Mouse (Mus musculus): ENCODE measurements around the gene Mycbp2. TPM values are rescaled to one million over a fixed set of nuclear protein-coding genes. Genes with fewer than 3 reads are reported as not detected.

Mycbp2 gene
- total RNA-seq, 1 experiment: 16.2 TPM

- TF ChIP-seq HCFC1 (IDR thresholded peaks at IDR 0.05; ENCODE audit: borderline replicate concordance, insufficient read depth, low read length): no peak
- TF ChIP-seq ZNF384 (IDR thresholded peaks at IDR 0.05; ENCODE audit: low read depth, low read length): no peak
- no peak for TF ChIP-seq CHD2 (IDR thresholded peaks at IDR 0.05; ENCODE audit: low read depth, low read length)
- TF ChIP-seq MAFK (IDR thresholded peaks at IDR 0.05; ENCODE audit: insufficient read depth, low read depth, low read length): no peak
- no peak for TF ChIP-seq ZC3H11A (IDR thresholded peaks at IDR 0.05; ENCODE audit: borderline replicate concordance, low read depth, low read length)
- DNase-seq (ENCODE audit: low read depth, low spot score): no peak
- Histone ChIP-seq H3K36me3 (ENCODE audit: control insufficient read depth, insufficient read depth, low read length, poor library complexity, severe bottlenecking) (no peaks in the 10 kb centered on the region), H3K9me3 (ENCODE audit: control insufficient read depth, insufficient read depth, low read depth, low read length) (no peaks in the 10 kb centered on the region), H3K9ac (ENCODE audit: insufficient read depth, low read depth, low read length, poor library complexity, severe bottlenecking) (no peak overlapping the region), H3K27ac (ENCODE audit: insufficient read depth, low read depth, low read length, poor library complexity, severe bottlenecking) (no peak overlapping the region), H3K4me1 (ENCODE audit: control insufficient read depth in 2 of 2, insufficient read depth in 2 of 2, low read length in 2 of 2, poor library complexity in 1 of 2) (peaks cover 0 to 2% of the 10 kb centered on the region in 2 experiments; a peak in 1 of 4 replicates), H3K4me3 (ENCODE audit: insufficient read depth in 1 of 2, low read depth in 1 of 2, low read length in 2 of 2, poor library complexity in 1 of 2, severe bottlenecking in 1 of 2) (no peak overlapping the region)
- in situ Hi-C loops (cut with MboI; ENCODE audit: low sequenced_read_pairs in 2 of 2, unreplicated experiment in 2 of 2): no loop called here
Observed at GRCm38 (mm10) chr14:103343791-103344190, 2.8 kb downstream of the Mycbp2 start.

GRCm38 (mm10) chr14:103341385-103342294, 5.0 kb downstream of the Mycbp2 start:
- Histone ChIP-seq H3K27ac (ENCODE audit: insufficient read depth, low read depth, low read length, poor library complexity, severe bottlenecking) (no peak overlapping the region), H3K4me1 (ENCODE audit: control insufficient read depth in 2 of 2, insufficient read depth in 2 of 2, low read length in 2 of 2, poor library complexity in 1 of 2) (peaks cover 0 to 2% of the 10 kb centered on the region in 2 experiments; a peak in 1 of 4 replicates), H3K36me3 (ENCODE audit: control insufficient read depth, insufficient read depth, low read length, poor library complexity, severe bottlenecking) (no peaks in the 10 kb centered on the region), H3K9ac (ENCODE audit: insufficient read depth, low read depth, low read length, poor library complexity, severe bottlenecking) (no peak overlapping the region), H3K9me3 (ENCODE audit: control insufficient read depth, insufficient read depth, low read depth, low read length) (no peaks in the 10 kb centered on the region), H3K4me3 (ENCODE audit: insufficient read depth in 1 of 2, low read depth in 1 of 2, low read length in 2 of 2, poor library complexity in 1 of 2, severe bottlenecking in 1 of 2) (no peak overlapping the region)
- TF ChIP-seq ZNF384 (IDR thresholded peaks at IDR 0.05; ENCODE audit: low read depth, low read length) (no peak), CHD2 (IDR thresholded peaks at IDR 0.05; ENCODE audit: low read depth, low read length) (no peak), HCFC1 (IDR thresholded peaks at IDR 0.05; ENCODE audit: borderline replicate concordance, insufficient read depth, low read length) (no peak), MAFK (IDR thresholded peaks at IDR 0.05; ENCODE audit: insufficient read depth, low read depth, low read length) (no peak), ZC3H11A (IDR thresholded peaks at IDR 0.05; ENCODE audit: borderline replicate concordance, low read depth, low read length) (no peak)
- DNase-seq (ENCODE audit: low read depth, low spot score): no peak
- in situ Hi-C loops (cut with MboI; ENCODE audit: low sequenced_read_pairs in 2 of 2, unreplicated experiment in 2 of 2): no loop called here

- in situ Hi-C loops (cut with MboI; ENCODE audit: low sequenced_read_pairs in 2 of 2, unreplicated experiment in 2 of 2): no loop called here
- TF ChIP-seq ZNF384 (IDR thresholded peaks at IDR 0.05; ENCODE audit: low read depth, low read length) (no peak), MAFK (IDR thresholded peaks at IDR 0.05; ENCODE audit: insufficient read depth, low read depth, low read length) (no peak), HCFC1 (IDR thresholded peaks at IDR 0.05; ENCODE audit: borderline replicate concordance, insufficient read depth, low read length) (no peak), CHD2 (IDR thresholded peaks at IDR 0.05; ENCODE audit: low read depth, low read length) (no peak), ZC3H11A (IDR thresholded peaks at IDR 0.05; ENCODE audit: borderline replicate concordance, low read depth, low read length) (no peak)
- H3K36me3 ChIP-seq (ENCODE audit: control insufficient read depth, insufficient read depth, low read length, poor library complexity, severe bottlenecking): peaks cover 7% of the 10 kb centered on the region; the same call in 1 of the 2 replicates
- no peaks in the 10 kb centered on the region for H3K4me1 ChIP-seq (ENCODE audit: control insufficient read depth in 2 of 2, insufficient read depth in 2 of 2, low read length in 2 of 2, poor library complexity in 1 of 2)
- H3K4me3 ChIP-seq (ENCODE audit: insufficient read depth in 1 of 2, low read depth in 1 of 2, low read length in 2 of 2, poor library complexity in 1 of 2, severe bottlenecking in 1 of 2): no peak overlapping the region
- H3K9me3 ChIP-seq (ENCODE audit: control insufficient read depth, insufficient read depth, low read depth, low read length): no peaks in the 10 kb centered on the region
- H3K27ac ChIP-seq (ENCODE audit: insufficient read depth, low read depth, low read length, poor library complexity, severe bottlenecking): no peak overlapping the region
- H3K9ac ChIP-seq (ENCODE audit: insufficient read depth, low read depth, low read length, poor library complexity, severe bottlenecking): no peak overlapping the region
- DNase-seq (ENCODE audit: low read depth, low spot score): no peak
Observed at GRCm38 (mm10) chr14:103312926-103313325, 33.7 kb downstream of the Mycbp2 start.

GRCm38 (mm10) chr14:103296227-103296626, 50.4 kb downstream of the Mycbp2 start:
- Histone ChIP-seq H3K27ac (ENCODE audit: insufficient read depth, low read depth, low read length, poor library complexity, severe bottlenecking) (no peak overlapping the region), H3K9me3 (ENCODE audit: control insufficient read depth, insufficient read depth, low read depth, low read length) (no peaks in the 10 kb centered on the region), H3K4me3 (ENCODE audit: insufficient read depth in 1 of 2, low read depth in 1 of 2, low read length in 2 of 2, poor library complexity in 1 of 2, severe bottlenecking in 1 of 2) (no peak overlapping the region), H3K4me1 (ENCODE audit: control insufficient read depth in 2 of 2, insufficient read depth in 2 of 2, low read length in 2 of 2, poor library complexity in 1 of 2) (no peaks in the 10 kb centered on the region), H3K36me3 (ENCODE audit: control insufficient read depth, insufficient read depth, low read length, poor library complexity, severe bottlenecking) (no peaks in the 10 kb centered on the region), H3K9ac (ENCODE audit: insufficient read depth, low read depth, low read length, poor library complexity, severe bottlenecking) (no peak overlapping the region)
- DNase-seq (ENCODE audit: low read depth, low spot score): no peak
- in situ Hi-C loops (cut with MboI; ENCODE audit: low sequenced_read_pairs in 2 of 2, unreplicated experiment in 2 of 2): no loop called here
- TF ChIP-seq CHD2 (IDR thresholded peaks at IDR 0.05; ENCODE audit: low read depth, low read length): no peak
- TF ChIP-seq MAFK (IDR thresholded peaks at IDR 0.05; ENCODE audit: insufficient read depth, low read depth, low read length): no peak
- no peak for TF ChIP-seq ZC3H11A (IDR thresholded peaks at IDR 0.05; ENCODE audit: borderline replicate concordance, low read depth, low read length)
- TF ChIP-seq ZNF384 (IDR thresholded peaks at IDR 0.05; ENCODE audit: low read depth, low read length): no peak
- TF ChIP-seq HCFC1 (IDR thresholded peaks at IDR 0.05; ENCODE audit: borderline replicate concordance, insufficient read depth, low read length): no peak
